Mouse (Mus musculus) testis, adult 2 months (tissue): ENCODE data around the gene Sh3gl3. TPM values are rescaled to one million over a fixed set of nuclear protein-coding genes. Genes with fewer than 3 reads are reported as not detected.
A peak's percentile ranks its signal among the peaks of the same experiment; 100 is the strongest.

Source experiments
- H3K27ac ChIP-seq: fragments of 200-500 bp; 2 replicates; pipeline ENCODE4 v1.5.1; 2012; ENCODE audit warnings: low read depth, low read length; ENCODE audit not compliant: control insufficient read depth, insufficient read depth
- H3K27me3 ChIP-seq: fragments of 200-500 bp; 2 replicates; pipeline ENCODE4 v1.6.1; 2012; ENCODE audit warnings: mild to moderate bottlenecking, low read length, moderate library complexity; ENCODE audit not compliant: control insufficient read depth, insufficient read depth
- H3K36me3 ChIP-seq: fragments of 200-500 bp; 2 replicates; pipeline ENCODE4 v1.6.1; 2012; ENCODE audit warnings: mild to moderate bottlenecking, low read length; ENCODE audit not compliant: control insufficient read depth, insufficient read depth
- H3K4me1 ChIP-seq: fragments of 200-500 bp; 2 replicates; pipeline ENCODE4 v1.6.1; 2012; ENCODE audit warnings: low read length; ENCODE audit not compliant: control insufficient read depth, insufficient read depth
- H3K4me3 ChIP-seq: fragments of 200-500 bp; 2 replicates; pipeline ENCODE4 v1.5.1; 2012; ENCODE audit warnings: low read depth, mild to moderate bottlenecking, low read length, moderate library complexity, mixed read lengths; ENCODE audit not compliant: control insufficient read depth
- CTCF ChIP-seq: fragments of 200-500 bp; IDR thresholded peaks from 2 replicates; pipeline ENCODE4 v1.5.1; 2012; ENCODE audit warnings: low read depth, mild to moderate bottlenecking, inconsistent platforms, low read length, moderate library complexity; ENCODE audit not compliant: control insufficient read depth, insufficient read depth, insufficient replicate concordance
- POLR2A ChIP-seq: fragments of 200-500 bp; IDR thresholded peaks from 2 replicates; pipeline ENCODE4 v1.6.1; 2012; ENCODE audit warnings: low read depth, mild to moderate bottlenecking, inconsistent platforms, low read length, moderate library complexity; ENCODE audit not compliant: control insufficient read depth
- polyA plus RNA-seq: library from polyadenylated mRNA; depleted of rRNA; stranded (reverse); fragments of >200 nt; gene quantifications from 2 replicates; pipeline ENCODE4 v1.2.3, GENCODE M21; 2012

The Sh3gl3 gene
- polyA plus RNA-seq, 1 experiment: 81.4 TPM

DNA sequence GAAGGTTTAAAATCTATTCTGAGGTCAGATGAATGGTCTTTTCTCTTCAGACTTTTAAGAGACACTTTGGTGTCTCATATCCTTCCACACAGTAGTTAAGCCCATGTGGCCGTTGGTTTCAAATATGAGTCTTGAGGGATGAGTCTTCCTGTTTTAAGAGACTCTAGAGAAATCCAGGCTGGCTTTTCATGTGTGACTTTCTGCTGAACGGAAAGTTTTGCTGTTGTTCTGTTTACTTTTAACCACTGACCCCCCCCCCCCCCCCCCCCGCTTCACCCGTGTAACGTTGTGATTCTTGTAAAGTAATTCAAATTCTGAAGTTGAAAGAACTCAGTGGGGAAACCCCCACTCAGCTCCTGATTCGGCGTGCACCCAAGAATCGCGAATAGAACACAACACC is 61.8 kb downstream of the Sh3gl3 start:
- H3K36me3 ChIP-seq: no peaks in the 10 kb centered on the region
- TF ChIP-seq CTCF (no peak), POLR2A (no peak)
- H3K4me3 ChIP-seq: no peak overlapping the region
- no peaks in the 10 kb centered on the region for H3K27me3 ChIP-seq
- H3K27ac ChIP-seq: no peak overlapping the region
- H3K4me1 ChIP-seq: no peaks in the 10 kb centered on the region

DNA sequence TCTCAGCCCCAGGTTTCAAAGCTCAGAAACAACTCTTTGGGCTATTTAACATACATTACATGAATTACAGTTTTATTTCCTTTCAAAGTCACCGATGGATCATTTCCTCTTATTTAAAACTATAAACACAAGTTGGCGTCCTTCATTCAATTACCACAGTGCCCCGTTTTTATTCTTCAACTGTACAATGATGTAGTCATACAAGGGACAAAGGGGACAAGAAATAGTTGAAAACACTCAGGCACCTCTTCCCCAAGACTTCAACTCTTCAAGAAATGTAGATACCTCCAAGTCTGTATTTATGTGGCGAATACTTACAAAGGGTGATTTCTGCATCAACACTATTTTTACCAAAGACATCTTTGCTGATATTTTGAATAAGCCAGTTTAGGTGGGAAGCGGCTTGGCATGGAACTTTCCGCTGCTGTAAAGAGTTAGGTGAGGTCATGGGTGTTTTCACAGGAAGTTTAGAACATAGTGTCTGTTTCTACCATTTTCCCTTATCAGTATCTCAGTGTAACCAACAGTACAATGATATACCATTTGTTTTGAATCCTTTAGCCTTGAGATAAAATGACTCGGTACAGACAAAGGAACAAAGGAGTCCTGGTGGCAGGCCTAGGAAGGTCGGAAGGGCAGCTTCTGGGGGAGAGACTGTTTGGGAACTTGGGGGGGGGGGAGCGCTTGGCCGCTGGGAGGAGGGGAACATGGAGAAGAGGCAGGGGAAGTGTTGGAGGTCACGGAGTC is 62.7 kb downstream of the Sh3gl3 start:
- Histone ChIP-seq H3K27ac (no peak overlapping the region), H3K27me3 (no peaks in the 10 kb centered on the region), H3K4me3 (no peak overlapping the region), H3K4me1 (no peaks in the 10 kb centered on the region), H3K36me3 (no peaks in the 10 kb centered on the region)
- no peak for TF ChIP-seq CTCF

DNA sequence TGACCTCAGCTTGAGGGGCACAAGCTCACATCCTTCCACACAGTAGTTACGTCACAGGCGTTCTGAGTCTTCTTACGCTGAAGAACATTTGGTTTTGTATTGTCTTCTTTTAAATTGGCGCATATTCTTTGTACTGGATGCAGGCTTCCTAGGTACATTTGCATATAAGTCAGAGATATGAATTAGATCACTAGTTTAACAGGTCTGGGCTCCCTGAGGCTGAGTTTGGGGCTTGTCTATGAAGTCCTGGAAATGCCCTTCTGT is 63.2 kb downstream of the Sh3gl3 start:
- Histone ChIP-seq H3K4me1 (no peaks in the 10 kb centered on the region), H3K27me3 (no peaks in the 10 kb centered on the region), H3K4me3 (no peak overlapping the region), H3K27ac (no peak overlapping the region), H3K36me3 (no peaks in the 10 kb centered on the region)
- TF ChIP-seq CTCF (no peak), POLR2A (no peak)

DNA sequence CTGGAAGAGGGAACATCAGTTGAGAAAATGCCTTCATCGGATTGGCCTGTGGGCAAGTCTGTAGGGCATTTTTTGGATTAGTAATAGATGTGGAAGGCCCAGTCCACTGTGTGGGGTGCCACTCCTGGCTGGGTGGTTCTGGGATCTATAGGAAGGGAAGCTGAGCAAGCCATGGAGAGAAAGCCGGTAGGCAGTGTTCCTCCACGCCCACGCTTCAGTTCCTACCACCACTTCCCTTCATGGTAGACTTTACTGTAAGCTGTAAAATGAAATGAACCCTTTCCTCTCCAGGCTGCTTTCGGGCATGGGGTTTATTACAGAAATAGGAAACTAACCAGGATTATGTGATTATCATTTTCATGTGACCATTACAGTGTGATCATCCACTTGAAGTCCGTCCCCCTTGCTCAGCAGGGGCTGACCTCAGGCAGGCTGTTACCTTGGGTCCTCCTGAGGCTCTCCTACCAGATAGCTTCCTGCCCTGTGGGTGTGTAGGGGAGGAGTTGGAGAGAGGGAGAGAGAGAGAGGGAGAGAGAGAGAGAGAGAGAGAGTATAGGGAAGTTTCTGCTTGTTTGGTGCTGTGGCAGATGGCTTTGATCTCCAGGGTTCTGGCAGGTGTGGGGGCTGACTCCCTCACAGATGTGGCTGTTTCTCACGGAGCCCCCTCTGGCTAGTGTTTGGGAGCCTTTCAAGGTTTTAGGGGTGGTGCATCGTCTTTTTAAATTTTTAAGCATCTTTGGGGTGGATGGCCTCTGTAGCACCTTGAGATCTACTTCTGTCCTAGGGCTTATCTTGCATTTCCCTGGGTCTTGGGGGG is 67.0 kb downstream of the Sh3gl3 start:
- no peaks in the 10 kb centered on the region for H3K27me3 ChIP-seq
- no peaks in the 10 kb centered on the region for H3K4me1 ChIP-seq
- no peaks in the 10 kb centered on the region for H3K36me3 ChIP-seq
- no peak overlapping the region for H3K4me3 ChIP-seq
- H3K27ac ChIP-seq: no peak overlapping the region
- TF ChIP-seq POLR2A: no peak
- no peak for TF ChIP-seq CTCF

DNA sequence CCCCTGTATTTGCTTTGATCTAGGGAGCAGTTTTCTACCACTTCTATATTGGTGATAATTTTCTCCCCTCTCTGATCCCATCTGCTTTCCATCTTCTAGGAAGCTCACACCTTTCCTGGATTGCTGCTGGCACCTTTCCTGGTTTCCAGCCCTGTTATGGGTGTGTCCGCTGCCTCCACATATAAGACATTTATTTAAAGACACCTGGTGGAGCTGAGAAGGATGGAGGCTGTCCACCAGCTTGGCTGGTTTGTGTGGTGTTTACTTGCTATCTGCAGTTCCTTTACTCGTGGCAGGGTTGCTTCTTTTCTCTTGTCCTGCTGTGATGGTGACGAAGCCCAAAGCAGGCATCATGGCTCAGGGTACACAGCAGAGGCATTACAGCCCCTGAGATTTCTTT is 71.1 kb downstream of the Sh3gl3 start:
- H3K27ac ChIP-seq: no peak overlapping the region
- no peaks in the 10 kb centered on the region for H3K36me3 ChIP-seq
- H3K4me3 ChIP-seq: no peak overlapping the region
- TF ChIP-seq POLR2A (no peak), CTCF (no peak)
- no peaks in the 10 kb centered on the region for H3K27me3 ChIP-seq
- no peaks in the 10 kb centered on the region for H3K4me1 ChIP-seq

DNA sequence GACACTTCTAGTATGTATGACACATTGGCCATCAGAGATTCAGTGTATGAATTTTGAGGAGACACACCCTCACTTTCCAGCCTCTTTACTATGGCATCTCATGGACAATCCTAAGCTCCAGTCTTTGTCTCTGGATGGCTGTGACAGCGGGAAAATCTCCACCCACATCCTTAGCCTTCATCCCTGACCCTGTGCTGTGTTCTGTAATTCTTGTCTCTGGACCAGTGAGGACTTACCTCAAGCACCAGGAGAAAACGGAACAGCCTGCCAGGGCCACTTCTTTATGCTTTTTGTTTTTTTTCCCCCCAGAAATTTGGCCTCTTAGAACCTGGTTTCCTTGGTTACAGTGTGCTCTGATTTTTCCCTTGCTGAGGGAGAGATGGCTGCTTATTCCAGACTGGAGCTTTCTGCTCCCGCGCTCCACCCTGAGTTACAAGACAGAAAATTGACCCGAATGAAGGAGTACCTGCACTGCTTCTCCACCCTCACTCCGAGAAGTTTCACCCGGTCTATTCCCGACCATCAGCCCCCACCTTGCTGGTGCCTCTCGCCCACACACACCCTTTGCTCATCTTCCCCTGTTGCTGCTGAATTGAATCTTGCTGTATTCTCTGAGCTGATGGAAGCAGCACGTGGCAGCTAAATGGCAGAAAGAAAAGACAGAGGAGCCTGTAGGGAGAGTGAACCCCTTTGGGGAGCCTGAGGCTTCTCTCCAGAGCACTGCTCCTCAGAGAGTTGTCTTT is 75.5 kb downstream of the Sh3gl3 start:
- no peak for TF ChIP-seq CTCF
- no peak for TF ChIP-seq POLR2A
- H3K27ac ChIP-seq: no peak overlapping the region
- no peaks in the 10 kb centered on the region for H3K27me3 ChIP-seq
- H3K36me3 ChIP-seq: no peaks in the 10 kb centered on the region
- no peaks in the 10 kb centered on the region for H3K4me1 ChIP-seq
- no peak overlapping the region for H3K4me3 ChIP-seq

DNA sequence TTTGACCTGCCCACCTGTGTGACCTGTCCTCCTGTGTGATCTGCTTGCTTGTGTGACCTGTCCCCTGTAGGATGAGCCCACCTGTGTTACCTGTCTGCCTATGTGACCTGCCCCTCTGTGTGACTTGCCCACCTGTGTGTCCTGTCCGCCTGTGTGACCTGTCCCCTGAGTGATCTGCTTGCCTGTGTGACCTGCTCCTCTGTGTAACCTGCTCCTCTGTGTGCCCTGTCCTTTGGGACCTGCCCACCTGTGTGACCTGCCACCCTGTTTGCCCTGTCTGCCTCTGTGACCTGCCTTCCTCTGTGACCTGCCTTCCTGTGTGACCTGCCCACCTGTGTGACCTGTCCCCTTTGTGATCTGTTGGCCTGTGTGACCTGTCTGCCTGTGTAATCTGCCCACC is 79.7 kb downstream of the Sh3gl3 start:
- H3K36me3 ChIP-seq: no peaks in the 10 kb centered on the region
- peaks cover 4% of the 10 kb centered on the region for H3K4me1 ChIP-seq
- H3K4me3 ChIP-seq: peak overlapping the region; percentile 23
- peak; percentile 53; the same call in 1 of the 2 replicates for TF ChIP-seq POLR2A
- no peak; the same call in 1 of the 2 replicates for TF ChIP-seq CTCF
- H3K27me3 ChIP-seq: no peaks in the 10 kb centered on the region
- H3K27ac ChIP-seq: peak overlapping the region; percentile 44
